Mouse (Mus musculus): ENCODE results near the gene Adssl1. TPM values are rescaled to one million over a fixed set of nuclear protein-coding genes. Genes with fewer than 3 reads are reported as not detected.

Gene Adssl1
- polyA plus RNA-seq (2017; shearing (Covaris generic)) = 1 to 10 TPM; 1.8 to 5.6 TPM

DNA sequence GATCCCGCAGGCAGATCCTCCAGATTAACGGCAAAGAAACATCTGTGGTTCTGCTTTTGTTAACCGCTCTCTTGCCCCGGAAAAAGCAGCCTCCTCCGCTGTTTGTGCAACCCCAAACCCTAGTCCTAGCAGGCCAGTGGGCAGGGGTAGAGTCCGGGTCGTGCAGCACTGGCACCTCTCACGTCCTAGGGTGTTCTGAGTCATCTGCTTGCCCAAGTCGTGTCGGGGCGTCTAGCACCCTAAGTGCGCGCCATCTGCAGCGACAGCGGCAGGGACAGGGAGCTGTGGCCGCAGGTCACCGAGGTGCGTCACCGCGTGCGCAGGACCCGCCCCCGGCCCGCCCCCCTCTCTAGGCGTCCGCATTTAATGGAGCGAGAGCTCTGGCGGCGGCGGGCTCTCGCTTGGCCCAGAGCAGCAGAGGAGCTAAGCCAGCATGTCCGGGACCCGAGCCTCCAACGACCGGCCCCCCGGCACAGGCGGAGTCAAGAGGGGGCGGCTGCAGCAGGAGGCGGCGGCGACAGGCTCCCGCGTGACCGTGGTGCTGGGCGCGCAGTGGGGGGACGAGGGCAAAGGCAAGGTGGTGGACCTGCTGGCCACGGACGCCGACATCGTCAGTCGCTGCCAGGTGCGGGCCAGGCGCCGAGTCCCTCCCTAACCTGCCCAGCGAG lies at the start of gene Adssl1:
Adssl1 (plus strand) TSS at position 360 of the 668 bp plus-strand sequence.

GRCm38 (mm10) chr12:112588426-112589256 lies 31.2 kb upstream of the Adssl1 start, which contains the start of gene Inf2:
TSS of gene Inf2 (plus strand) at chr12:112588784.

GRCm38 (mm10) chr12:112644180-112644854 lies 24.5 kb downstream of the Adssl1 start, which contains the start of gene Siva1:
TSS of gene Siva1 (plus strand) at chr12:112644679.

GRCm38 (mm10) chr12:112674132-112675011 lies 54.5 kb downstream of the Adssl1 start, which contains the start of gene Akt1:
TSS of gene Akt1 (minus strand) at chr12:112674884.

DNA sequence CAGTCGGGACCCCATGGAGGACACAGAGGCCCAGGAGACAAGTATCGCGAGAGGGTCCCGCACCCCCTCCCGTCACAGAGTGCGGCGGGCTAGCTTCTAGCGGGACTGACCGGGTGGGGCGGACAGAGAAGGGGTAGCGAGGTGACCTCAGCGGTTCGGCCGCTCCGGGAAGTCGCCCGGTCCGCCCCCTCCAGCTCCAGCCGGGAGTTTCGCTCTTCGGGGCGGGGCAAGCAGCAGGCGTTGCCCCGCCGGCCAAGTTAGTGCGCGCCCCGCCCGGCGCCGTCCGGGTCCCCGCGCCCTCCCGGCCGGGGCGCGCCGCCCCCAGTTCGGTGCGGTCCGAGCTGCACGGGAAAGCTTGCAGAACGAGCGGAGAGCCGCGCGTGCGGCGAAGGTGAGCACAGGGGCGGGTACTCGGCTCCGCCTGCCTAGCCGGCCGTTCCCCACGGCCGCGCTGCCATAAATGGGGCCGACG lies 58.7 kb downstream of the Adssl1 start, which contains the start of gene Zbtb42:
Zbtb42 (plus strand) TSS at position 274 of the 472 bp plus-strand sequence.

Other genes with a start within 250 kb of the Adssl1 start
- gene A530016L24Rik, start 130.6 kb upstream of the Adssl1 start, polyA plus RNA-seq (2017; shearing (Covaris generic)) = under 1 TPM in 1 of 2 experiments, not detected in 1; 0.44 TPM
- under 1 TPM; 0.13 to 0.81 TPM for gene Tmem179, start 103.3 kb upstream of the Adssl1 start, polyA plus RNA-seq (2017; shearing (Covaris generic))
- 10 to 100 TPM; 13.0 to 22.7 TPM for gene Inf2, start 31.3 kb upstream of the Adssl1 start, polyA plus RNA-seq (2017; shearing (Covaris generic))
- gene Siva1, start 24.6 kb downstream of the Adssl1 start, polyA plus RNA-seq (2017; shearing (Covaris generic)) = 10 to 100 TPM; 33.8 to 36.5 TPM
- gene Akt1, start 54.8 kb downstream of the Adssl1 start, polyA plus RNA-seq (2017; shearing (Covaris generic)) = 100 to 1,000 TPM; 163 to 181 TPM
- gene Zbtb42, start 58.8 kb downstream of the Adssl1 start, polyA plus RNA-seq (2017; shearing (Covaris generic)) = 1 to 10 TPM; 3.5 to 5.5 TPM
- 10 to 100 TPM in 1 of 2 experiments, 1 to 10 TPM in 1; 9.6 to 20.3 TPM for gene Cep170b, start 100.4 kb downstream of the Adssl1 start, polyA plus RNA-seq (2017; shearing (Covaris generic))
- 10 to 100 TPM in 1 of 2 experiments, 1 to 10 TPM in 1; 1.3 to 18.1 TPM for gene Pld4, start 140.6 kb downstream of the Adssl1 start, polyA plus RNA-seq (2017; shearing (Covaris generic))
- not detected for gene Ahnak2, start 182.6 kb downstream of the Adssl1 start, polyA plus RNA-seq (2017; shearing (Covaris generic))
- under 1 TPM in 1 of 2 experiments, not detected in 1; 0.82 TPM for gene Clba1, start 188.9 kb downstream of the Adssl1 start, polyA plus RNA-seq (2017; shearing (Covaris generic))
- 10 to 100 TPM; 69.2 to 88.8 TPM for gene Cdca4, start 209.4 kb downstream of the Adssl1 start, polyA plus RNA-seq (2017; shearing (Covaris generic))
- gene Gpr132, start 248.2 kb downstream of the Adssl1 start, polyA plus RNA-seq (2017; shearing (Covaris generic)) = 10 to 100 TPM; 32.3 to 44.6 TPM

All from inflammation-experienced regulatory T-cells (primary cell).